Mouse (Mus musculus) heart, postnatal 0 days (tissue): ENCODE results near the gene Sqstm1.

Experiments
- CTCF ChIP-seq: IDR thresholded peaks from 2 replicates; pipeline ENCODE4 v1.5.1; 2016; ENCODE audit warnings: antibody characterized with exemption, control low read depth, low read depth
- EP300 ChIP-seq: IDR thresholded peaks from 2 replicates; pipeline ENCODE4 v1.6.1; 2016; ENCODE audit warnings: antibody characterized with exemption, low read depth

- TF ChIP-seq EP300 (no peak), CTCF (no peak)
Measured at GRCm38 (mm10) chr11:50178532-50179488, 31.8 kb downstream of the Sqstm1 start.
